Mouse (Mus musculus) B cell, adult 2 months (primary cell): Measurements from ENCODE around the gene Pdik1l.

ENCODE experiments used
- DNase-seq, 2 experiments: peaks; one replicate each; pipeline ENCODE4 v3.0.0; 2022

Pdik1l gene

GRCm38 (mm10) chr4:134257198-134258009 is 30.3 kb downstream of the Pdik1l start:
- no peak for DNase-seq

GRCm38 (mm10) chr4:134256407-134257197 is 31.1 kb downstream of the Pdik1l start:
- no peak for DNase-seq

GRCm38 (mm10) chr4:134255854-134256253 is 31.8 kb downstream of the Pdik1l start:
- DNase-seq, result no peak

GRCm38 (mm10) chr4:134254835-134255234 is 32.9 kb downstream of the Pdik1l start:
- no peak for DNase-seq

- no peak for DNase-seq
These were observed 33.9 kb downstream of the Pdik1l start, which contains the start of gene Grrp1 for GRCm38 (mm10) chr4:134253722-134254324. TSS of gene Grrp1 (minus strand) at chr4:134254106.

- DNase-seq, result no peak
These were observed 34.6 kb downstream of the Pdik1l start for GRCm38 (mm10) chr4:134252911-134253721.

- DNase-seq, result no peak
These were observed 35.4 kb downstream of the Pdik1l start for GRCm38 (mm10) chr4:134252131-134252910.

- peak in 1 of 2 experiments; percentile 37 for DNase-seq
These were observed 36.2 kb downstream of the Pdik1l start for GRCm38 (mm10) chr4:134251241-134252130.

GRCm38 (mm10) chr4:134250930-134251240 is 36.8 kb downstream of the Pdik1l start:
- DNase-seq, result no peak

GRCm38 (mm10) chr4:134250116-134250929 is 37.4 kb downstream of the Pdik1l start:
- no peak for DNase-seq

GRCm38 (mm10) chr4:134249651-134250050 is 38.0 kb downstream of the Pdik1l start:
- peak; percentile 74 to 82 for DNase-seq

- DNase-seq, result no peak
These were observed 40.9 kb downstream of the Pdik1l start, which contains the start of gene Gm30191 for GRCm38 (mm10) chr4:134246719-134247258. TSS of gene Gm30191 (plus strand) at chr4:134246935.

- no peak for DNase-seq
These were observed 41.4 kb downstream of the Pdik1l start for GRCm38 (mm10) chr4:134246256-134246655.

- peak; percentile 99 for DNase-seq
These were observed 42.4 kb downstream of the Pdik1l start, which contains the start of gene Zfp593 for GRCm38 (mm10) chr4:134245148-134245843. TSS of gene Zfp593 (minus strand) at chr4:134245592.

- no peak for DNase-seq
These were observed 44.0 kb downstream of the Pdik1l start, which contains the start of gene E130218I03Rik for GRCm38 (mm10) chr4:134243516-134244250. TSS of gene E130218I03Rik (plus strand) at chr4:134243662.

- no peak for DNase-seq
These were observed 49.0 kb downstream of the Pdik1l start for GRCm38 (mm10) chr4:134238686-134239085.

- DNase-seq, result no peak
These were observed 49.4 kb downstream of the Pdik1l start, which contains the start of gene Cnksr1 for GRCm38 (mm10) chr4:134238279-134238651. TSS of gene Cnksr1 (minus strand) at chr4:134238399.
